Mouse (Mus musculus) mature B cell (primary cell): Measurements from ENCODE around the gene Mtmr11.
"Not testable (repeated sequence)": the region's sequence is repeated elsewhere in the genome, so short reads cannot be mapped to it uniquely, and the experiment has no call there.

Source experiments
- in situ Hi-C: fragments of 300-500 bp; cut with MboI; formaldehyde crosslinking; loops from 2 replicates; pipeline ENCODE4 v1.14.3; 2019

Gene Mtmr11

DNA sequence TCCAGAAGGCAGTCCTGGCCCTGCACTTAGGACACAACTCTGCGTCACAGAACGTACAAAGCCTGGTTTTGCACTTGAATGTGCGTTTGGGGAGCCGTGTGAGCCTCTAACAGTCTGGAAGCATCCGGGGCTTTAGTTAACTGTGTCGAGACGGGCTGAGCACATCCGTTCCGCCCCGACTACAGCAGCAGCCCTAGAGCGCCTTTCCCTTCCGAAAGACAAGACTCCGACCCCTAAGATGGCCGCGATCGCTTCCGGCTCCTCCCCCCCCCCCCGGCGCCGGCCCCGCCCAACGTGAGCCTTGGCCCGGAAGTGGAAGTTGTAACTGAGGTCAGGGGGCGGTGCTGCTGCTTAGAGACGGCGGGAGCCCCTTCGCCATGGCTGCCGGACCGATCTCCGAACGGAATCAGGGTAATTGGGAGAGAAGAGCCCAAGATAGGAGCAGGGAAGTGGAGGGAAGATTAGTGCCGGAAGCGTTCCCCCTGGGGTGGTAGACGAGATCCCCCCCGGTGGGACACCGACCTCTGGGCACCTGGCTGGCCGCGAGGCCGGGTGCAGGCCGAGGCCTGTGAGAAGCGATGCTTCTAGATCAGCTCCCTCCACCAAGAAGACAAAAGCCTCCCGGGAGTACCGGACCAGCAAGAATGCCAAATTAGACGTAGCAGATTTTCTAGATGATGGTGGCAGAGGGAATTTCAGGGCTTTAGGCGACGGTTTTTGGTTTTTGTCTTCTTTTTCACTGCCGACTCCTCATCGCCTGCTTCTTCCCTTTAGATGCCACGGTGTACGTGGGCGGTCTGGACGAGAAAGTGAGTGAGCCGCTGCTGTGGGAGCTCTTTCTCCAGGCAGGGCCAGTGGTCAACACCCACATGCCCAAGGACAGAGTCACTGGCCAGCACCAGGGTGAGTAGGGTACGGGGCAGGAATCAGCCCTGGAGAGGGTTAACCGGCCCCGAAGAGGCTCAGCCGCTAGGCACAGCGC lies 10.7 kb downstream of the Mtmr11 start, which contains the start of gene Sf3b4:
Sf3b4 (plus strand) TSS at position 136 of the 982 bp plus-strand sequence.
- in situ Hi-C loops: no loop called here

DNA sequence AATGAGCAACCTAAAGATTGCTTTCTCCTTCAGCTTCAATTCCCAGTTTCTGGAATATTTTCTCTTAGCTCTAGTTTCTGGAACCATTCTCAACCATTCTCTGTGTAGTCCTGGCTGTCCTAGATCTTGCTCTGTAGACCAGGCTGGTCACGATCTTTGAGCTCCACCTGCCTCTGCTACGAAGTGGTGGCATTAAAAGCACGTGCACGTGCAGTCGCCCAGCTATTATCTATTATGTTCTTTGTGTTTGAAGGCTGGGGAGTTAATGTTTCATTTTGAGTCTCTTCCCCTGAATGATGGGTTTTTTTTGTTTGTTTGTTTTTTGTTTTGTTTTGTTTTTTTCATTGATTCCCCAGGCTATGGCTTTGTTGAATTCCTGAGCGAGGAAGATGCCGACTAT lies 11.4 kb downstream of the Mtmr11 start:
- in situ Hi-C loops: no loop called here

DNA sequence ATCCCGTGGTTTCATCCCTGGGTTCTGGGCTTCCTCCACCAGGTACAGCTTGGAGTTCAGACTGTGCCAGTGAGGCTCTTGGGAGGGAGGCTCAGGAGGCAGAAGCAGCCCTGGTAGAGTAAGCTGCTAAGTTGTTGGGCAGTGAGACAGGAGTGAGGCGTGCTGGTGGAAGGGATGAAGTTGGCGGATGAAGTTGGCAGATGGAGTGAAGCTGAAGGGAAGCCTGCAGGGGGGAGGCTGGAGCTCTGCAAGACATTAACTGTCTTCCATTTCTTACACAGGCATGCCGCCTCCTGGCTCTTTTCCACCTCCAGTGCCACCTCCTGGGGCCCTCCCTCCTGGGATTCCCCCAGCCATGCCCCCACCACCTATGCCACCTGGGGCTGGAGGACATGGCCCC lies 12.2 kb downstream of the Mtmr11 start:
- in situ Hi-C loops: not testable (repeated sequence)

DNA sequence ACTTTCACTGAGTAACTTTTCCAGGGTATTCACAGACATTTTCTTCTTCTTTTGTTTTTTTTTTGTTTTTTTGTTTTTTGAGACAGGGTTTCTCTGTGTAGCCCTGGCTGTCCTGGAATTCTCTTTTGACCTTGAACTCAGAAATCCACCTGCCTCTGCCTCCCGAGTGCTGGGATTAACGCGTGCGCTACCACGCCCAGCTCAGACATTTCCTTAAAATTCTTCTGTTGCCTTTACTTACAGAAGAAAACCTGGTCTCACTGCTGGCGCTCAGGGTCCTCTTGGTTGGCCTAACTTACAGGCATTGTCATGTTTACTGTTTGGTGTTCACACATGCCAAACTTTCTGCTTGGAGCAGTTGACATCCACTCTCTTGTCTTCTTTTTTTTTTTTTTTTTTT lies 13.4 kb downstream of the Mtmr11 start:
- in situ Hi-C loops: no loop called here

DNA sequence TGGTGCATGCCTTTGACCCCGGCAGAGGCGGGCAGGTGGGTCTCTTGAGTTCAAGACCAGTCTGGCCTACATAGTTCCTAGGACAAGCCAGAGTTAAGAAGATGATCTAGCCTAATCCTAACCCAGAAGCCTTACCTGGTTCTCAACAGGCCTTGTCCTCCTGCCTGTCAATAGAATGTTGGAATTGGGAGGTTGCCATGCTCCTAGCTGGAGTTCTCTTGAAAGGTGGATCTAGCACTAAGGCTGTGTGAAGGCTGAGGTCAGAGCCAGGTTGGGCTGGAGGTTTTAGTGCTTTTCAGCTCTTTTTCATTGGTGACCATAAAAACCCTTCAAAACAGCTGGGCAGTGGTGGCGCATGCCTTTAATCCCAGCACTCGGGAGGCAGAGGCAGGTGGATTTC lies 16.6 kb downstream of the Mtmr11 start:
- in situ Hi-C loops: no loop called here

DNA sequence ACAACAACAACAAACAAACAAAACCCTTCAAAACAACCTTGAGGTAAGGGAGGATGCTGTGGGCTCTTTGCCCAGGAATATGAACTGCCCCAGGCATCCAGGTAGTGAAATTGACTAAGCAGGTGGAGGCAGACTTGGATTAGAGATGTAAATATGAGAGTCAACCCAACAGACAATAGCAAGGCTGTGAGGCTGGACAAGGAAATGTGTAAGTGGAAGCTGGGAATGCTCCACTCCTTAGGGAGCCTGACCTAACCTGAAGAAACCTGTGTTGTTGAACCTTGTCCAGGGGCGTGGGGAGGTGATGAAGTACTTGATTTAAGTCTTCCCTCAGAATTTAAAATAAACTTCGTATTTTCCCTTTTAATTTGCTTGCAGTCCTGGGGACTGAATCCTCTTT lies 17.1 kb downstream of the Mtmr11 start:
- in situ Hi-C loops: no loop called here

DNA sequence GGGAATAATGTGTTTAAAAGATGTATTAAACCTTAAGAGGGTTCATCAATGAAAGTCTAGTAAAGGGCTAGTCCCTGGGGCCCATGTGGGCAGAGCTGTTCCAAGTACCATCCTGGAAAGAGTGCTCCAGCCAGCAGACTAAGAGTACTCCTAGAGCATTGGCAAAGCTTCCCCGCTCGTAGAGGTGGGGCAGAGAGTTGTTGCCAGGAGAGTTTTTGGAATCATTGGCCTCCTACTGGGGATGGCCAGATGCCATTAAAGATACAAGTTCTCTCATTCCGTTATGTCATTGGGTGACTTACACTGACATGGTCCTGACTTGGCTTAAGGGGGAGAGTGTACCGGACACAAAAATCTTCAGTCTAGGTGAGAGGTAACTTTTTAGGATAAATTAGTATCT lies 17.7 kb downstream of the Mtmr11 start:
- in situ Hi-C loops: no loop called here

DNA sequence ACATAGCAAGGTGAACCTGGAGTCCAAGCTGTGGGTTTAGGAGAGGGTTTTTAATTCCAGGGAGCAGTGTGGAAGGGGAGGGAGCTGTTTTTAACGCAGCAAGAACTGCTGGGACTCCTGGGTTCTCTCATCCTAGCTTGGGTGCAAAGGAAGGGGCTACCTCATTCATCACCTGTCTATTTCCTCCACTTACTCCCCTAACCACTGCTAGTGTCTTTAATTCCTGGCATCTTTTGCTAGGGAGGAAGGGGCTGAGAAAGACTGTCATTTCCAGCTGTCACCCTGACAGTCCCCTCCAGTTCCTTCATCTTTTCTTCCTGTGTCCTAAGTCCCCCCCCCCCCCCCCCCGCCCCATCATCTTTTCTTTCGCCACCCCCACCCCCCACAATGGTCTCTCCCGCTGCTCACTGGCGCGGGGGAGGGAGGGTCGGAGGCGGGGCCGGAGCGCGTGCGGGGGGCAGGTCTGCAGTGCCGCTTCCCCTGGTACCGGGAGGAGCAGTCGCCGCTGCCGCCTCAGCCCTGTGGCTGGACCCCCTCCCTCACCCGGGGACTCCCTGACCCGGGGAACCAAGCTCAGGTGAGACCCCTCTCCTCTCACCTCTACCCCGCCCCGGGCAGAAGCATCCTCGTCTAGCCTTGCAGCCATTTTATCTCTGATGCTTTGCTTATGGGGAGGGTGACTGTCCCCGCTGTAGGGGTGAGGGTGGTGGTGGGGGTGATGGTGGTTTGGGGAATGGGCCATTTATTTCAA lies 19.1 kb downstream of the Mtmr11 start, which contains the start of gene Sv2a:
Sv2a (plus strand) TSS at position 425 of the 751 bp plus-strand sequence.
- in situ Hi-C loops: no loop called here

DNA sequence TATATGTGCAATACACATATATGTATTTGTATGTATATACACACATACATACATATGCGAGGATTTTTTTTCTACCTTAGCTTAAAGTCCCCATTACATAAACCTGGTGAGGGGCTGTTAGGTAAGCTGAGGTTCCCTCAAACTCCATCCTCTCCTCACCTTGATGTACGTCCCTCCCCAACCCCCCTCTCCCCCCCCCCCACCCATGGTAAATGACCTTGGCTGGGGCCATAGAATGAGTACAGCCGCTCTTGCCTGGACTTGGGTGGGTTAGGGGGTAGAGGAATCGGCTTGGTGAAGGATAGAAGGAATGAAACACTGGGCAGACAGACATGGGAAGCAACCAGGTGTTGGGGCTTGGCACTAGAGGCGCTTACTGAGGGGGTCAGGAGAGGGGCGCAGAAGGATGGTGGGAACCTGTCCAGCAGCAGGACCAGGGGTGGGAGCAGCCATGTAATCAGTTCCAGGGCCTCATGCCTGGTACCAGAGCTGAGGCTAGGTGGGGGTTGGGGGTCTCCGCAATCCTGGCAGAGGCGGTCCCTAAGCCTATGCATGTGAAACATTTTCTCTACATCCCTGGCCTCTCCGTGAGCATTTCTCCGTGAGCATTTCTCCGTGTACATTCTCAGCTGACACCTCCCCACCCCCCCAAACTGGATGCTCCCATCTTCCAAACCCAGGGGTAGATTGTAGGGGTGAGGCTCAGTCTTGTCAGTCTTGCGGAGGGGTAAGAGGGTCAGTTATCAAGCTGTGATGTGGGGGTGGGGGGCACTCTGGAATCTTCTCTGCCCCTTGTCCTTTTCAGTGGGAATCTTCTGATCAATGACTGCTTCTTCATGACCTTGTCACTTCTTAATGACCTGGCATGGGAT lies 19.9 kb downstream of the Mtmr11 start:
- in situ Hi-C loops: no loop called here

DNA sequence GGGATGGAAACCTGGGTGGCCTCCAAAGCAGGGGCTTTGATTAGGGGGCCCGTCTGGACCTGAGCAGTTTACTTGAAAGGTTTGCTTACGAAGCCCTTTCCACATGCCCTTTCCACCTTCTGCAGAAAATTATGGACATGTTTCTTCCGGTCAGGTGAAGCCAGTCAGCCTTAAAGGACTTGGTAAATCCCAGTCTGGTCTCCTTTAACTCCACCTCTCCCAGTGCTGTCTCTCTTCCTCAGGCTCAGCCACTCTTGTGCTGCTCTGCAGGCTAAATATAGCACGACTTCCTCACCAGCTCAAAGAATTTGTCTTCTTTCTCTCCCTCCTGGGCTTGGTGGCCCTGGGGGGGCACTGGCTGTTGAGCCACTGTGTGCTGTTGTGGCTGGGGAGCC lies 20.6 kb downstream of the Mtmr11 start:
- in situ Hi-C loops: no loop called here

DNA sequence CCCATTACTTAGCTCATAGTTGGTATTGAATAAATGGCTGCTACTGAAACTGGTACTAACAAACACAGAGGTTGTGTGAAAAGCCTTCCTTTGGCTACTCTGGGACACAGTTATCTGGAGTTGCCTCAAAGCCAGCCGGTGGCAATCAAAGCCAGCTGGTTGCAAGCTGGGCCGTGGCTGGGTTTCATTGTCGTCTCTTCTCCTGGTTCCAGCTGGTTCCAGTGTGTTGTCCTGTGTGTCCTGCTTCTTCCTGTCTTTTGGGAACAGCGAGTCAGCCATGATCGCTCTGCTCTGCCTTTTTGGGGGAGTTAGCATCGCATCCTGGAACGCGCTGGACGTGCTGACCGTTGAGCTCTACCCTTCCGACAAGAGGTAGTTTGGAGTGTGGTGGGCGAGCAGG lies 31.2 kb downstream of the Mtmr11 start:
- in situ Hi-C loops: no loop called here

DNA sequence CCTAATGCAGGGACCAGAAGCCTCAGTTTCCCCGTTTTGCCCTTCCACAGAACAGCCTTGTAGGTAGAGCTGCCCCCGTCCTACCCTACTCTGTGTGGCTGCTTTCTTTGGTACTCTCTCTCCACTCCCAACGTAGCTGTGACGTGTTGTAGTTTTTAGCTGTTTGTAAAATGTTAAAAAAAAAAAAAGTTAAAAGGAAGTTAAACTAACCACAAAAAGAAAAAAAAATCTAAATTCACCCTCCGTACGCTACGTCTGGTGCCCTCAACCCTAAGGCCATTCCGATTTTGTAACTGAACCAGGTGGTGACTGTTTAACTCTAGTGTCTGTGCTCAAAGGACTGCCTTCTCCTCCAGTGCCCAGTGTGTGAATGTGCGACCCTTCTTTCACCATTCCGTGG lies 33.2 kb downstream of the Mtmr11 start:
- in situ Hi-C loops: no loop called here

DNA sequence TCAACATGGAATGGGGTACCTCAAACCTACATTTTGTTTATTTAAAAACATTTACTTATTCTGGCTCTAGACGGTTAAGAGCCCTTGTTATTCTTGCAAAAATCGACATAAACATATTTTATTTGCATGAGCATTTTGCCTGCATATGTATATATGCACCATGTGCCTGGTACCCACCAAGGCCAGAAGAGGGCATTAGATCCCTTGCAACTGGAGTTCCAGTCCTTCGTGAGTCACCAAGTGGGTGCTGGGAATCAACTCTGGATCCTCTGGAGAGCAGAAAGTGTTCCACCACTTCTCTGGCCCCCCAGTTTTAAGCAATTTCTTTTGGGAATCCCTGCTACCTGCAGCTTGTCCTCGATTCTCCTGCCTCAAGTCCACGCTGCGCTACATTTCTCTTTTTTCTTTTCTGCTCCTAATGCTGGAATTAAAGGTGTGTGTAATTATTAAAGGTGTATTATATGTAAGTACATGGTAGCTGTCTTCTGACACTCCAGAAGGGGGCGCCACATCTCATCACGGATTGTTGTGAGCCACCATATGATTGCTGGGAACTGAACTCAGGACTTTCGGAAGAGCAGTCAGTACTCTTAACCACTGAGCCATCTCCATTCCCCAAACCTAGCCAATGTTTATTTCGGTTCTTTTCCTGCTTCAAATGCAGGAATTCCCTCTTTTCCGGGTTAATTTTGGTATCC lies 34.0 kb downstream of the Mtmr11 start:
- in situ Hi-C loops: no loop called here

DNA sequence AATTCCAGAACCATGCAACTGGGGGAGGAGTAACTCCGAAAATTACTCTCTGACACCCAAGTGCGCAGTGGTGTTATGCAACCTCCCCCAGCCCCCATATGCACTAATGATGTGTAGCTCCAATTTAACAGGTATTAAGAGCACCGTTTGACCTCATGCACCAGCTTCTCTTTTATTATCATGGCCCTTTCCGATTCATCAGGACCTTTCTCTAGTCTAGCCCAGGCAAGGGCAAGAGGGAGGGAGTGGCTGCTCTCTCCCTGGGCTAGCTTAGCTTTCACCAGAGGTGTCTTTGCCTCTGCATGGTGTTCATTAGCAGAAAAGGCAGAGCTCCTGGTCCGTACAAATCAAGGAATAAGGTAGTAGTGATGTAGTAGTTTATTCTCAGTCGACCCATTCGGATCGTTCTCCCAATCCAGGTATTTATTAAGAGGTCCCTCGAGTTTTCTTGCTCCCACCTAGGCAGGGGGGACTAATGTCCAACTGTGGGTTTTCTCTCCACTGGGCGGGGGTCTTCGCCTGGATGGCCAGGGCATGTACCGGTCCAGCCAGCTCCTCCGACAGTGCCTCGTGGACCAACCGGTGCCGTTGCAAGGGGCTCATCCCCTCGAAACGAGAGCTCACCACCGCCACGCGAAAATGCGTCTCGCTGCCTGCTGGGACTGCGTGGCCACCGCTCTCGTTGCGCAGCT lies 34.8 kb downstream of the Mtmr11 start:
- in situ Hi-C loops: no loop called here

DNA sequence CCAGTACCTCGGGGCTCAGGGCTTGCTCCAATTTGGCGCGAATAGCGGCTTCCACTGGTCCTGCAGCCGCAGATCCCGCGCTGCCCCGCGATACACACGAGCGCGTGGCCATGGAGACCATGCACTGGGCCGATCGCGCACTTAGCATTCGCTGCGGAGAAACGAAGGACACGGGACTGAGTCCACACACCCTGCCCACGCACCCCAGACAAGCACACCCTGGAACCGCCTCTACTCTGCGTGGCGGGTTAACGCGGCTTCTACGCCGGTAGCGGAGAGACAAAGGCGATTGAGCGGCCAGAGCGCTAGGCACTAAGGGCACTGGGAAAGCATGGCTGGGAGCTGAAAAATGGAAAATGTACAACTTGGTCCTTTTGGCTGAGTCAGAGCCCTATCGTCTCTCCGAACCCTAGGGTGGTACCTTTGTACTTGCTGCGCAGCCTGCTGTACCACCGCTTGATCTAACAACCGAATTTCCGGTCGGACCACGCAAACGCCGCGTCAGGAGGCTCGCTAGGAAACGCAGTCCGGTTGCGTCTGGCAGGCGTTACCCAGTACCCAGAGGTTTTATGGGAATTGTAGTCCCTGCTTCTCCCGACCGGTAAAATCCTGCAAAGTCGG lies 35.4 kb downstream of the Mtmr11 start:
- in situ Hi-C loops: no loop called here

DNA sequence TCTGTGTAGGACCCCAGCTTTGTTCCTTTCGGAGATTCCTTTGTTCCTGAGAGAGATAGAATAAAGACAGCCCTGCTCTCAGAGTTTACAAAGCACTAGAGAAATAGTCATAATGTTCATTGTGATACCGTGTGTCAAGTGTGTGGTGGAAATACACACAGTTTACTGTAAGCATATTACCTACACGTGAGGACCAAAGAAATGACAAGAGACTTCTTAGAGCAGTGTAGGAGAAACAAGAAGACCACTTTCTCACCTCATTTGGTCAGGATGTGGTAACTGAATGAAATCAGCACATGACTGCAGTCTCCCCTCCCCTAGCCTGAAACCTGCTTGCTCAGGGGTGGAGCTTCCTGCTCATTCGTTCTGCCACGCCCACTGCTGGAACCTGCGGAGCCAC lies 36.4 kb downstream of the Mtmr11 start:
- in situ Hi-C loops: no loop called here

DNA sequence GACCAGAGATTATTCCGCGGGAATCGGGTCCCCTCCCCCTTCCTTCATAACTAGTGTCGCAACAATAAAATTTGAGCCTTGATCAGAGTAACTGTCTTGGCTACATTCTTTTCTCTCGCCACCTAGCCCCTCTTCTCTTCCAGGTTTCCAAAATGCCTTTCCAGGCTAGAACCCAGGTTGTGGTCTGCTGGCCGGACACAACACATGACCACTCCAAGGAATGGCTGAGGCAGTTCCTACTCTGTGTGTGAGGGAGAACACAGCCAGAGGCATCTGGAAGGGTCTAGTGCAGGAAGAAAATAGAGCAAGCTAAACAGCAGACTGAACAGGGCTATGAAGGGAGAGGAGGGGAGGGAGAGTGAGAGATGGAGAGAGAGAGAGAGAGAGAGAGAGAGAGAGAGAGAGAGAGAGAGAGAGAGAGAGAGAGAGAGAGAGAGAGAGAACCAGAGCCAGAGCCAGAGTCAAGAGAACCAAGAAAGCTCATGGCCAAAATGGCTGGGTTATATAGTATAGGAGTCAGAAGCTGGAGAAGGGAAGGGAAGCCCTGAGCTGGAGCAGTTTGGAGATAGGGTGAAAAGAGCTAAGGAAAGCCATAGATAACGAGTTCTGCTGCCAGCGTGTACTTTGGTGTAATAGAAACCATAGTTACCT lies 36.9 kb downstream of the Mtmr11 start:
- in situ Hi-C loops: not testable (repeated sequence)

DNA sequence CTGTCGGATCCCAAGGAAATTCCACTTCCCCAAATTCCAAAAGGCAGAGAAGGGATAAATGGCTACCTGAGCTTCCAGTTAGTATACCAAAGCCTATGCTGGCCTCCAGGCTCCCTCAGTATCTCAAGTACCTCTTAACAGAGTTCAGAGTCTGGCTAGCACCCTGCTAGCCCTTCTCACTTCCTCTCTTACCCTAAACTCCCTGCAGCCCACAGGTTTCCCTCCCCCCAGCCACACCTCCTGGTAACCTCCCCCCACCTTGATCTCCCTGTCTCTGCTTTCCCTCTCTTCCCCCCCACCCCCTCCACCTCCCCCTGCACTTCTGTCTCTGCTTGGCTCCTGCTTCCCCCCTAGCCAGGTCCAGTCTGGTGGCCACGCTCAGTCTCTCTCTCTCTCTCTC lies 37.9 kb downstream of the Mtmr11 start:
- in situ Hi-C loops: no loop called here

DNA sequence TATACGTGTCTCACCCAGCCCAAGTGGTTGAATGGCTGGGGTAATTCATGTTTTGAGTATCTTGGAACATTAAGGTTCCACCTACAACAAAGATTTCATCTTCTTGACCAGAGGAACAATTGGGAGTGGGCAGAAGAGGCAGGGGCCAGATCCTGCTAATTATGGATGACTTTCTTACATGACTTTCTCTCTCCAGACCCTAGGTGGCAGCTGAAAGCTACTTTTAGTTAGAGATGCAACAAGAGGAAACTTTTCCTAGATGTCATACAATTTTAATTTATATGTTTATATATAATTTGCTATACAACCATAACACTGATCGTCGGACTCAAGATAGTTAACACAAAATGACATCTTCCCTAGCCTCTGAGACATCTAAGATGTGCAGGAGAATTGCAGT lies 46.0 kb downstream of the Mtmr11 start:
- in situ Hi-C loops: no loop called here

DNA sequence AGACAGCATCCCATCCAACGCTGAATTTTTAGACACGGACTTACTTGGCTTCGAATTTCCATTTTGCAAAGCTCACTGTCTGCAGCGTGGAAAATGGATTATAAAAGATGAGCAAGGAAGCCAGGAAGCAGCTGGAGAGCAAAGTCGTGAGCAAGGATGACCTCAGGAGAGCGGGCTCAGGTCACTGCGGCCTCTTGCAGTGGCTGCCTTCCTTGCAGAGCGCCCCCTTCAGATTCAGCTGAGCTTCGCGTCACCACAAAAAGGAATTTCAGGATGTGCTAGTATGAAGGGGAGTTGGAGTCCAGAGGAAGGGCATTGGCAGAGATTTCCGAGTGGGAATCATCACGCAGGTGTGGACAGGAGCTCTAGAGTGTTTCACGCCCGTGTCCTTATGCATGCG lies 47.4 kb downstream of the Mtmr11 start:
- in situ Hi-C loops: no loop called here
